Mouse (Mus musculus) inflammation-experienced regulatory T-cells, adult 6 months (primary cell): ENCODE measurements around the gene Fibcd1. TPM values are rescaled to one million over a fixed set of nuclear protein-coding genes. Genes with fewer than 3 reads are reported as not detected.

Source experiments
- ATAC-seq: one replicate; pipeline ENCODE4 v1.8.0; 2017
- polyA plus RNA-seq, 3 experiments: library from polyadenylated mRNA; unstranded; fragments of 100-300 nt; shearing (Covaris generic); gene quantifications; one replicate each; pipeline ENCODE4 v1.2.1; 2017

Gene Fibcd1
- polyA plus RNA-seq, 3 experiments from 2014 or later = 0.22 TPM; not detected in 2

DNA sequence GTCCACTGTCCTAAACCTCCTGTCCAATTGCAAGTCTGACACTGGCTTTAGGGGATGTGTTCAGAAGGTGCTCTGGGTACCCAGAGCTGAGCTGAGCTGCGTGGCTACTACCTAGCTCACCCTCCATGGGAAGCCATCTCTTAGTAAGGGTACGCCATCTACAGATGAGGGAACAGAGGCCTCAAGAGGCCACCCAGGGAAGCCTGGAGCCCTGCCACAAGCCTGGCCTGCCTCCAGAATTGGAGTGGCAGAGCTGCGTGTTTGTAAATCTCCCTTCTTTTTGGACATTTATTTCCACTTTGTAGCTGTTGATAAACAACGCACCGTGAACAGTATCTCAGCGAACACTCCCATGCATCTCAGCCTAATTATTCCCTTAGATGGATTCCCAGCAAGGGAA lies 11.4 kb upstream of the Fibcd1 start:
- no peak for ATAC-seq

DNA sequence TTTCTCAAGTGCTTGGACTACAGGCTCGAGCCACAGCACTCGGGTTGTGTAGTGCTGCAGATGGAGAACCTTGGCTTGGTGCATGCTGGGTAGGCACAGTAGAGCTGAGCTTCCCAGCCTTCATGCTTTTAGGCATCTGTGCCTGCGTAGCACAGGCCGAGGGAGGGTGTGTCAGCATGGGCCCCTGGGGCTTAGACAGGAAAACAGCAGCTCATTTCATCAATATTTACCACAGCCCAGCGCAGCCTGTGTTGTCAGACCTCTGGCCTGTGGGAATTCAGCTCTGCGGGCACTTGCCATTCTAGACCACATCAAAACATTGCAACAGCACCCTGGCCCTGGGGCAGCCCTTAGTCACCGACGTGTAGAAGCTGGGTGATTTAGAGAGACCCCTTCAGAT lies 10.2 kb upstream of the Fibcd1 start:
- no peak for ATAC-seq

DNA sequence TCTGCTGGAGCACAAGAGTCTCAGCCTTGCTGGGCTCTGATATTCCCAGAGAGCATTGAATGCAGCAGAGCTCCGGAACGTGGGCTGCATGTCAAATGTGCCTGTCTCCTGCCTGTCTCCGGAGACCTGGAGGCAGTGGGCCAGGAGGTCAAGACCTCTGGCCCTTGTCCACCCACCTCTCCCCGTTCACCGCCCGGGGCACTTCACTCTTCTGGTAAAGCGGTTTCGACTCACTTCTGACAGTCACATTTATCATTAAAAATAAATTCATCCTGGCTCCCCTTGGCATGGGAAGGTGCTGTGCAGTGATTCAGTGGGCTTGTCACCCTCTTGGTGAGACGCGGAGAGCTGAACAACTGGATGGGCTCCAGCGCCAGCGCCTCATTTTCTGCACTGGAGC lies 4.3 kb upstream of the Fibcd1 start:
- no peak for ATAC-seq

DNA sequence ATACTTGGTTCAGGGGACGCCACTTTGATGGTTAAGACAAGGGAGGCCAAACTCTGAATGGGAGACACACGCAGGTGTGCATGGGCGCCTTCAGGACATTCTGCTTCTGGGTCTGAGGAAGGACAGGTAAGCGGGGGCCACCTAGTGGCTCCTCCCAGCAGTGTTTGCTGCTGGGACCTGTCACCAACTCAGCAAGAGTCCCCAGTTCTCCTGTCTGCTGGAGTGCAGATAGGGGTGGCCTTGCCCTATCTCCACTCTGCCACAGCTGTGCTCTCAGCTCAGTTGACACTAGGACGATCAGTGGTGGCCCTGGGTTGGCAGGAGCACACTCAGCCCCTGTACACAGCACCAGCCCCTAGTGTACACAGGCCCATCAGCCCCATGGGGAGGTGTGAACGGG lies 2.1 kb upstream of the Fibcd1 start:
- ATAC-seq = peak; percentile 42

DNA sequence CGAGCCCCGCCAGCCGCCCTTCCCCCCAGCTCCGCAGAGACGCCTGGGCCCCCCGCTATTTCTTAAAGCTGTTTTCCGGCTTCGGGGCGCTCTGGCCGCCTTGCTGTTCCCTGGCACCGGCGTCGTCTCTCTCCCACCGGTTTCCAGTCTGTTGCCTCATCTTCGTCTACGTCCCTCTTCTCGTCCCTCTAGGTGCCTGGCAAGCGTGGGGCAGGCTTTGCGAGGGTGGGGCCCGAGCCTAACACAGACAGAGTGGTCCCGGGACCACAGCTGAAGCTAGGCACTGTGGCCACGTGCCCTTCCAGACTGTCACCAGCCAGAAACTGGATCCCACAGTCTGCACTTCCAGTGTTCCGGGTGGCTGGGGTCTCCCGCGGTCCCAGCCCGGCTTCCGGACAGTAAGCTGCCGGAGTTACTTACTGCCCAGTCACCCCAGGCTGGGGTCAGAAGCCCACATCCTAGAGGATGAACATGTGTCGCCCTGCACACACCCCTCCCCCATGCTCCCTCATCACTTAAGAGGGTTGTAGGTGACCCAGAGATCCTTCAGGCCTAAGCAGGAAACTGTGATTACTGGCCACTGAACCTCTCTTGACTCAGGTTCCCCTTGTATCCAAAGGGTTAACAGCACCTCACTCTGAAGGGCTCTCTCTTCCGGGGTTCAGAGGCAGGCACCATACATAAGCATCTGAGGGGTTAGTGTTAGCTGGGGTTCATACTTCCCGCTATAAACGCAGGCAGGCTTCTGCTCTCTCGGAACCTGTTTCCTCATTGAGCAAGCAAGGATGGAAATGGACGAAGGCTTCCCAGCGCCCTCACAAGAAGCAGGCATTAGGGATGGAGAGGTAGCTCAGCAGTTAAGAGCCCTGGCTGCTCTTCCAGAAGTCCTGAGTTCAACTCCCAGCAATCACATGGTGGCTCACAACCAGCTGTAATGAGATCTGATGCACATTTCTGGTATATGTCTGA lies 1.2 kb upstream of the Fibcd1 start:
- no peak for ATAC-seq

DNA sequence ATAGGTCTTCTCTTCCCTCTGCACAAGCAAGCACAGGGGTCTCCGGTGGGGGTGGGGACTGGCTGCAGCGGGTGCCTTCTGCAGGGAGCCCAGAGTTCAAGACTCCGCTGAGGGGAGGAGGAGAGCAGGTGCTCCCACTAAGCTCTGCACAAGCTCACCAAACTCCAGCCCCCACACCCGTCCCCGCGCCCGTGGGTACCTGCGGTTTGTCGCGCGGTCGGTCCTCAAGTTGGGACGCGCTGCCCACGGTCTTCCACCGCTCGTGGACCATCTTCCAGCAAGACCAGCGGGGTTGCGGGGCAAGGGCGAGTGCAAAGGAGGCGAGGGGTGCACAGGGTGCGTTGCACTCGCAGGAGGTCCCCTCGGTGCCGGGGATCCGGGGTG lies 301 bp downstream of the Fibcd1 start:
- no peak for ATAC-seq

DNA sequence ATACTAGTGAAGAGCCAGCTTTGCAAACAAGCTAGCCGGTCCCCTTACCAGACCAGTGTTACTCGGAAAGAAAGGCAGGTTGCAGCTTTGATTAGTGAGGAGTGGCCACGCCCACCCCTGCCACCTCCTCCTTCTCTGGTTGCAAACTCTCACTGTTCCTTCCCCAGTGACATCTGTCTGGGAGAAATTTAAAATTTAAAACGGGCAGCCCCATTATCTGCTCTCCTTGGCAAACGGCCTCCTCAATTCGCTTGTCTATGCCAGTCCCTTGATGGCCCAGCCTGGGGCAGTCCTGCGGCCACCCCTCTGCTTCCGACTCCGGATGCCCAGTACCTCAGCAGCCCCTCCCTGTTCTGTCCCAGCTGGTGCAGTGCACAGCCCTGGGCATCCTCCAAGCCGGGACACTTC lies 1.1 kb downstream of the Fibcd1 start:
- no peak for ATAC-seq

DNA sequence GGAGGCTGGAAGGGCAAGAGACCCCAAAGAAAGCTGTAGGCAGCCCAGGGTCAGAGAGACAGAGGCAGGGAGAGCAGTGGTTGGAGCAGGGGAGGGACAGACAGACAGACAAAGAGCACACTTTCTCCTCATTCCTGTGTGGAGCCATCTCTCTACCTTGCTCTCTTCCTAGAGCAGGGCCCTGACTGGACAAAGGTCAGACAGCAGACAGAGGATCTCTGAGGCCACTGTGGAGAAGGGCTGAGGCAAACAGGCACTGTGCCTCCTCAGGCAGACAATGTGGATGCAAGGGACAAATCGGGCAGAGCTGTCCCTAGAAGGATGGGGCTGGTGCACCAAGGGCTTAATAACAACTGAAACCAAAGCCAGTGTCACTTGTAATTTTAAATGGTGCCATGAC lies 6.9 kb downstream of the Fibcd1 start:
- ATAC-seq = no peak

DNA sequence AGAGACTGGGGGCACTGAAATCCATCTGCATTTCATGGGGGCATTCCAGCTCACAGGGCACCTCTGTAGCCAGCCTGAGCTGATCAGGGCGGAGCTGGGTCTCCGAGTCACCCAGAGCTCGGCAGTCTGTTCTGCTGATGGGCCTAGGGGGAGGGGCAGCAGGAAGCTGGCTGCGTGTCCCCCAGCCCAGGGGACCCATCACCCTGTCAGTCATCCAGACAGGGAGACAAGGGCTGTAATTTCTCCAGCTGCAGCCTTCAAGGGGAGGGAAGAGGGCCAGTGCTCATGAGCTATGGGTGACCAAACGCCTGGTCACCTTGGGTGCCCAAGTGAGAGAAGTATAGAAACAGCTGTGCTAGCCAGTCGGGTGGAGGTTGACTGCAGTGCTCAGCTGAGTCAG lies 8.8 kb downstream of the Fibcd1 start:
- ATAC-seq = no peak

DNA sequence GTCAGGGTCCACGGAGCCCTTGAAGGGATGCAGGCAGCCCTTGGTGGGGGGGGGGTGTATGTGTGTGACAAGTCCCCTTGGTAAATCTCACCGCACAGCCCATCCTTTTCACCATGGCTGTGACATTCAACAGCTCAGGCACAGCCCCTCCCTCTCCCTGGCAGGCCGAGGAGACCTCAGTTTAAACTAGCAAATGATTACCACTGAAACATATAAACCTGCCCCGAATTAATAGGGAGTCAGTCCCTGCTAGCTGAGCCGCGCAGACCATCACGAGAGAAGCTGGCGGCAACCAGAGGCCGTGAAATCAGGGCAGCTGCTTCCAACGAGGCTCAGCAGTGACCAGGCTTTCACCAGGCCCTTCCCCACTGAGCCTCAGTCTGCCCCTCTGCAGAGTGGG lies 9.7 kb downstream of the Fibcd1 start:
- ATAC-seq = no peak

DNA sequence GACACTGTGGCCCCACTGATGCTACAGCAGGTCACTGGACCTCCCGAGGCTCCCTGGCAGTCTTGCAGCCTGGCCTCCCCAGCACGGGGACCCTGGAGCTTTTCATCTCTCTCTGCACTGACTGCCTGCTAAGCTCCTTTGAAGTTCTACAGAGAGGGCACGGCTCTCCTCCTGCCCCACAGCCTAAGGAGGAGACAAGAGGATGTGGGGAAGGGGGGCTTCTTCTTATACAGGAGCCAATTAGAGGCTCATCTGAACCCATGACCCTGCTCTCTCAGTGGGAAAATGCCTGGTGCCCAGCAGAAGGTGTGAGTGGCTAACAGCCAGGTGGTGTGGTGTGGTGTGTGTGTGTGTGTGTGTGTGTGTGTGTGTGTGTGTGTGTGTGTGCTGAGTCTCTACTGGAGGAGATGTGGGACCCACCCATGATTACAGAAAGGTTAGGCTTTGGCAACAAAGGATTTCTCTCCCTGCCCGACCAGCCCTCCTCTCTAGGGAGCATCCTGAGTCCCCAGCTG lies 17.4 kb downstream of the Fibcd1 start:
- ATAC-seq = no peak

DNA sequence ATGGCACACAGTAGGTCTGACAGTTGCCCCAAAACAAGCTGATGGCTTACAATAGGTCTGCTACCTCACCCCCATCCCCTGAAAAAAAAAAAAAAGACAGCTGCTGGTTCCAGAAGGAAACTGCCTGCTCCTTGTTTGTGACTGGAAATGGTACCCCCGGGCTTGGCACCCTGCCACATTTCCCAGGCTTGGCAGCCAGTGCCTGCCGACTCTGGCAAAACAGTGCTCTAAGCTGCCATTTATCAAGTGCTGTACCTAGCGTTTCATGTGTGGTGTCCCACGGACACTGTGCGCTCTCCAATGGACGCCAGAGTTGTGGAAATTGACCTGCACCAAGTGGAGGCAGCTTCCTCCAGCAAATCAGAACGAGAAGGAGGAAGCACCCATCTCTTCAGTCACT lies 17.9 kb downstream of the Fibcd1 start:
- no peak for ATAC-seq

DNA sequence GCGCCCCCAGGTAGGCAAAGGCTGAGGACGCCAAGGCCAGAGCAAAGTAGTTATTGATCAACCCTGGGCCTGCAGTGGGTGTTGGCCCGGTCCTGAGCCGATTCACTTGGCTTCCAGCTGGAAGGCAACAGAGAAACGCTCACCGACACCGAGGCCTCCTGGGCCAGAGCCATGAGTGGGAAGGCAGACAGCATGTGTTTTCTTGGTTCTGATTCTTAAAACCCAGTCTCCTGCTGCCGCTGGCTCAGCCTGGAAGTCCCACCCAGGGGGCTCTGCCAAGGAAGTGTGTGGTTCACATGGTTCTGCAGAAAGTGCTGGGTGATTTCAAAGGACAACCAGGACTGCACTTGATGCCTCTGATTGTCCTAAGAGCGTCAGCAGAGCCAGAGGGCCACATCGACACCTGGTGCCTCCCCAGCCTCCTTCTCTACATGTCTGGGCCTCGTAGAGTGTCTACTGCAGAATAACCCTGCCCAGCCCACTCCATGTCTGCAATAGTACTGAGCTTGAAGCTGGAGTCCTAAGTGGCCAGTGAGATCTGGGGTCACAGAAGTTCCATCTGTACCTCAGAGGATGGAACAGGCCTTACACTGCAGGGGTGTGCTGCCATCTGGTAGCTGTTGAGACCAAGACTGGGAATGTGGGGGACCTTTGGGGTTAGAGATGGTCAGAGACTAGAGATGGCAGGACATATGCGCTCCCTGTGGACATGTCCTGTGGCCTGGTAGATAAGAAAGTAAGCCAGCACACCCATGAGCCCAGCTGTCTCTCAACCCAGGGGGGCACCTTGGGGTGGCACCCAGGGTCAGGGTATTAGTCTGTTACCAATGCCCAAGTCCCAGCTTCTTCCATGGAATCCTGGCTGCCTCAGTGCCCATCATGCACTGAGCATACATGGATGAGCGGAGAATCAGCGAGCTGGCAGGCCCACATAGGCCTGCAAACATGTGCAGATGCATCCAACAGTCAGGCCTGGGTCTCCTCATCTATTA lies 19.4 kb downstream of the Fibcd1 start:
- ATAC-seq = no peak

DNA sequence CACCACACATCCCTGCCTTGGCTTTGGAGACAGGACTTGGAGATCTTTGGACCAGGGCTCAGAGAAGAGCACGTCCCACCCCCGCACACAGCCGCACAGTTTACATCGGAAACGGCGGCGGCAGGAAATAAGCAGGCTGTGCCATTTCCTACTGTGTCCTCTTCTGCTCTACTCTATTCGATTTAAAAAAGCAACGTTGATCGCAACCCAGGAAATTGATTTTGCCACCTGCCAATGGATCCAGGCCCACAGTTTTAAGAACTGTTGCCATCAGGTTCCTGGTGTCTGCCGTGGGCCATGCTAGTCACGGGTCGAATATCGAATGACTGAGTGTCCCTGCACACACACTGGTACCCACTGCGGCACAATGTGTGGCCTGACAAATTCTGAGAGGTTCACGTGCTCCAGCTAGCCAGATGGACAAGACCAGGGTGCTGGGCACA lies 20.3 kb downstream of the Fibcd1 start:
- peak; percentile 76 for ATAC-seq

DNA sequence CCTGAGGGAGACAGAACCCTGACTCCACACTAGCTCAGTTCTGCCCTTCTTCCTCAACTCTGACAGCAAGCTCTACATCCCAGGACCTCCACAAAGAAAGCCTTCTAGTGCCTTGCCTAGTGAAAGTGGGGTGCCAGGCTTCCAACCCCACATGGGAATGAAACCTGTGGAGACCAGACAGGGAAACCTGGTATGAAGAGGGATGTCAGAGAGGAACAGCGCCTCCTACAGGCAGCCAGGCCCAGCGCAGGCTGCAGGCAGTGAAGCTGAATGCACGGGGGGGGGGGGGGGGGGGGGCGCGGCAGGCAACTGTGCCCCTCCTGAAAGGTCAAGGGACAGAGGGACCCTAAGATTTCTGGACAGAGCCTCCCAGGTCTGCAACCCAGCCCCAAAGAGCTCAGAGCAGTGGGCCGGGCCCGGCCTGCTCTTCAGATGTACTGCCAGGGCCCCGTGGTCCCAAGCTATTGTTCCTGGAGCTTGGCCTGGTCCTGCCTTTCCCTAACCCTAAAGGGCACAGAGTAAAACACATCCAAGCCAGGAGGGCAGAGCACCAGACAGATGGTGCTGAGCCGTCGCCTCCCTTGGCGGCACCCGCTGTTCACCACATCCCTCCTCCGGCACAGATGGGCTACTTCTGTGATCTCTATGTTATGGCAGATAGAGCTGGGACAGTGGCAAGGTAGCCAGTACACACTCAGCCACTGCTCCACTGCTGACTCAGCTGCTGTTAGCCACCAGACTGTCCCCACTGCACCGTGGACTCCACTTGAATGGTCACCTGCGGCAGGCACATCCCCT lies 21.7 kb downstream of the Fibcd1 start:
- ATAC-seq = no peak

DNA sequence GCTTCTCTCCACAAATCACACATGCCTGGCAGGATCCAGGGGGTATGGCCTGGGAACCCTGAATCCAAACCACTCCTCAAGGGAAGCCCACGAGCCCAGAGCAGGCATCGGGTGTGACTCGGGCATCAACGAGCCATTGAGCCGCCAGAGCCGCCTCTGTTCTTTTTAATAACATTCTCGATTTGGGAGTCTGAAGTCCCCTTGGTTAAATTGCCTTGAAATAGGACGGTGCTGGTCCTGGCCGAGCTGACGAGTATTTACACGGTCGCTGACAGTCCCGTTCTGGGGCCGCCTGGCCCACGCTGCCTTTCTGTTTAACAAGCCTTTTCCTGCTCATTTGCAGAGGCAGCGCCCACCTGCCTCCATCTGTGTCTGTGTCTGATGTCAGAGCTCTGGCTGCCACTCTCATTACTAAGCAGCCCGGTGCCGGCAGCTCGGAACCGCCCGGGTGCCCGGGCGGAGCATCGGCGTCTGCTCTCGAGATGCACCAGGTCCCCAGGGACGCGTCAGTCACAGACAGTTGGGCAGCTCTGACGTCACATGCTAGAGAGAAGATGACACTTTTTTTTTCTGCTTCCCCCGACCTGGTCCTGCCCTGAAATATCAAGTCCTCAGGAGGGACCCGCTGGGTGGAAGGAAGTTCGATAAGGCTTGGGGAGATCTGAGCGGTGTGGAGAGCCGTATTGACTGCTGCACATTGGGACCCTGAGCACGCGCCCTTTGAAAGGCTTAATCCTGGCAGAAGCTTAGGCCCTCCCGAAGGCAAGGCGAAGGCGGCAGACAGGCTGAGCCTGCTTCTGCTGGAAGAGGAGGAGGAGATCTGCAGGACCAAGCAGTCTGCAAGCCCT lies 23.1 kb downstream of the Fibcd1 start:
- peak; percentile 68 for ATAC-seq

DNA sequence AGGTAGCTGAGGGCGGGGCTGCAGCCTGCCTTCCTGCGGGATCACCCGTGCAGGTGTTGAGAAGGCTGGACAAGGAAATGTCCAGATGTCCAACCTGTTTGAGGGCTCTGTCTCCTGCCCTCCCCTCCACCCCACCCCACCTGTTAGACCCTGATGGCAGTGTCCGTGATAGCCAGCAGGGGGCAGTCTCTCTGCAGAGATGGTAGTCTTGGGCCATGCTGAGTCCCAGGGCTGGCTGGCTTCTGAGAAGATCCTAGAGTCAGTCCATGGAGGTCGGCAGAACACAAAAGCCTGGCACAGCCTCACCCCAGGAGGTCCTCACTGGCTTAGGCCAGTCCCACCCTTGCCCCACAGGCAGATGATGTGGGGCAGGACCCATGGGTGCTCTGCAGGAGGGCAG lies 30.4 kb downstream of the Fibcd1 start:
- peak; percentile 46 for ATAC-seq

DNA sequence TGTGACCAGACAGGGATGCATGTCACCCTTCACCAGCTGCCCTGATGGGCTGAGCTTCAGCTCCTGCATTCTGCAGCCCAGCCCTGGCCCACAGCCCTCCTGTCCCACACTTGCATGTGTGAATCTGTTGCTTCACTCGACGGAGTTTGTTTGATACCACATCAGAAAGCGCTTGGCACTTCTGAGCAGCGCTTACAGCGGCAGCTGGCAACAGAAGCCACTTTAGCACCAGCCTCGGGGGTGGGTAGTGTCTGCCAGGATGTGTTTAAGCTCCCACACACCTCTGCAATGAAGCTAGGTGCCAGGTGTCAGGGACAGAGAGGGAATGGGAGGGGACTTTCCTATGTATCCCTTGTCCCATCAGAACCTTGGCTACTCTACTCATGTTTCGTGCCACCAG lies 31.1 kb downstream of the Fibcd1 start:
- no peak for ATAC-seq

DNA sequence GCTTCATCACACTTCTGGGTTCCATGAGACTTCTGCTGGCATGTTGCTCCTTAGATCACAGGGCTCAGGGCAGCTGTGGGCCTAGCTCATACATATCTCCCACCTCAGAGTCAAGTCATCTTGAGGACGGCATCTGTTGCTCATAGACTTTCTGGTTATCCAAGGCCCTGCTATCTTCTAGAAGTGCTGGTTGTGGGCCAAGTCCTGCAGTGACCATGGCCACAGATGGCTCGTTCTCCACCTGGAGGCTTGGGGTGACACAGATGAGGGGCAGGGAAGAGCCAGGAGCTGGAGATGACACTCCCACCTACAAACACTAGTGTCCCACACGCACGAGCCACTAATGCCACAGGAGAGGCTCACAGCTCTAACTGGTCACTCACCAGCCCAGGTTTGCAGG lies 32.2 kb downstream of the Fibcd1 start:
- ATAC-seq = no peak

DNA sequence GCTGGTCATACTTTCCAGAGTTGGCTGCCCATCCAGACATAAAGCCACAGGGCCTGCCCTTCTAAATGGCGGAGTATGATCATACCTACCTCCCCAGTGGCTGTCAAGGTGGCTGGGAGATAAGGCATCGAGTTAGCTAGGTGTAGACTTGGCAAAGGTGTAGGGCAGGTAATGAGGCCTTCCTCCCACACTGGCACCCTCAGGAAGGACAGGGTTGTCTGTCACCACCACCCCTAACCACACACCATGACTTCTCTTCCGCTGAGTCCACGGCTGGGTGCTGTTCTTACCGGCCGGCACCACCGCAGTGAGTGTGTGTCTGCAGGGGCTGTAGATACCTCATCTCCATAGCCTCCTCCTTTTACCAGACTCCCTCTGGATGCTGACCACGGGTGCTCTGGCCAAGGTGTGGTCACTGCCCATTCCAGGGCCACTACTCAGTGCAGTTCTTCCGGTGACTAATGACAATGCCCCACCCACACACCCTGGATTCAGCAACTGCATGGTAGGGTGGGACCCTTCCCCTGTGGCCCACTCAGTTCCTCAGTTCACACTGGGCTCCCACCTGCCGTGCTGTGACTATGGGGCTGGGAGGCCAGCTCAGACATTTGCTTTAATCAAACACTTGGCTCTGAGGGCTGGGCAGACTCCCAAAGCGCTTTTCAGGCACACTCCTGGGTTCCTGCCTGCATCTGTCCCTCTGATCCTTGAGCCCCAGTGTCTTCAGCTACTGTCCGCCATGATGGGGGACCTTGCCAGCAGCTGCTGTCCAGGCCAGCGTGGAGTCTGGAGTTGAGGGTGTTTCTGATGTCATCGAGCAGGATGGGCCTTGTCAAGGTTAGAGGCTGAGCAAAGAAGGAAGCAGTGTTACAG lies 34.5 kb downstream of the Fibcd1 start:
- no peak for ATAC-seq
